Mouse (Mus musculus): Measurements from ENCODE around the gene Gorasp1.
A peak's percentile ranks its signal among the peaks of the same experiment; 100 is the strongest.

Gorasp1 gene

DNA sequence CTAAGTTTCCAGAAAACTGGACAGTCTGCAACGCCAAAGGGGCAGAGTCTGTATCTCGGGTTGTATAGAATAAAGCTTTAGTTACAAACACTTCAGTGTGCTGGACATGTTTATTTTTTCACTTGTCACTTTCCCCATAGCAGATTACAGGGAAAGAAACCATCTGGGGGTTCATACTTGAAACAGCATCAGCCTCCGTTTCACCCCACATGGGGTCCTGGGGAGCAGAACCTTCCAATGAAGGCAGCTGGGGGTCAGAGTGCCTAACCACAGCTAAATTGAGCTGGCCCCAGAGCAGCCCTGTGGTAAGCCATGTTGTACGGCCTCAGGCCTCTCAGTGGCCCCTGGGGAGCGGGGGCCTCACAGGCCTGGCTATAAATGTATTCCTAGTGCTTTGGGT is 10.9 kb downstream of the Gorasp1 start:
- no peak for DNase-seq (ENCODE audit: low read depth)

- no peak for DNase-seq (ENCODE audit: low read depth)
Measured at GRCm38 (mm10) chr9:119925729-119926128, 11.6 kb downstream of the Gorasp1 start.

GRCm38 (mm10) chr9:119925120-119925657 is 12.2 kb downstream of the Gorasp1 start:
- no peak for DNase-seq (ENCODE audit: low read depth)

GRCm38 (mm10) chr9:119923462-119923861 is 13.9 kb downstream of the Gorasp1 start:
- DNase-seq (ENCODE audit: low read depth): no peak

GRCm38 (mm10) chr9:119919858-119920257 is 17.5 kb downstream of the Gorasp1 start:
- no peak for DNase-seq (ENCODE audit: low read depth)

DNA sequence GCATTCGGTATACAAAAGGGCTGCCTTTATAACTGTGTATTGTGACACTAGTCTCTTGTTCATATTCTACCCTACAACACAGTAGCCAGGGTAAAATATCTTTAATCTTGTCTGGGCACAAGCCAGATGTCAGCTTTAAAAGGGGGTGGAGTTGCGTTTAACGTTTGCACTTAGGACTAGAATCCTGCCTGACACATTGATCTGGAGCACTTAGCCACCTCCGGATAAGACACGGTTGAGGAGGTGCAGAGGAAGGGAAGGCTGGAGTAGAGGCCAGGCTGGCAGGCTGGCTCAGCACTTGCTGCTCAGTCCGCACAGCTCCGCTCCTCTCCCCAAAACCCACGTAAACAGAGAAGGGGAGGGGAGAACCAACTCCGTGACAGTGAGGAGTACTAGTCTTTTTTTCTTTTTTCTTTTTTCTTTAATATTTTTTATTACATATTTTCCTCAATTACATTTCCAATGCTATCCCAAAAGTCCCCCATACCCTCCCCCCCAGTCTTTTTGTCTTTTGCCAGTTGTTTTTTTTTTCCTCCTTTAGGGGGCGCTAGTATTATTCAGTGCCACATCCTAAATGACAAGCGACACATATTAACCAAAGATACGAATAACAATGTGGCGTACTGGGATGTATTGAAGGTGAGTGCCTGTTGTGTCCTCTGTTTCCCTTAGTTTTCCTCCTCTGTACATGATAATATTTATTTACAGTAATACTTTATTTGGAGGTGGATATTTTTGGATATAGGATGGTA is 24.1 kb downstream of the Gorasp1 start:
- DNase-seq (ENCODE audit: low read depth): no peak

- no peak for DNase-seq (ENCODE audit: low read depth)
Measured at GRCm38 (mm10) chr9:119909931-119910330, 27.4 kb downstream of the Gorasp1 start.

DNA sequence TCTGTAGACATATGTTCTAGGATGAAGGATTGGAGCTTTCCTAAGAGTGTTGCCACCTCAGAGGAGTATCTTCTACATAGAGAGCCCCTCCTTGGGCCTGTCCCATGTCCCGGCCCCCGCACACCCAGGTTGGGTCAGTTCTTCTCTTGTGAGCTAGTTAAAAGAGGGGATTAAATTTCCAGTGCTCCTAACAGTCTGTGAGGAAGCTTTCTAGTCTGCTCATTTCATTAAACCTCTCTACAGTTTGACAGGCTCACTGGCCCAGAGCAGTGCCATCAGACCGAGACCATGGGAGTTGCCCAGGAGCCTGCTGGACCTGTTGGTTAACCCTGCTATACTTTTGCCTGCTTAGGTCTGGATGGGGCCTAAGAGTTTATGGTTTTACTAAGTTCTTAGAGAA is 28.7 kb downstream of the Gorasp1 start:
- no peak for DNase-seq (ENCODE audit: low read depth)

GRCm38 (mm10) chr9:119902410-119903151 is 34.8 kb downstream of the Gorasp1 start:
- DNase-seq (ENCODE audit: low read depth): no peak

DNA sequence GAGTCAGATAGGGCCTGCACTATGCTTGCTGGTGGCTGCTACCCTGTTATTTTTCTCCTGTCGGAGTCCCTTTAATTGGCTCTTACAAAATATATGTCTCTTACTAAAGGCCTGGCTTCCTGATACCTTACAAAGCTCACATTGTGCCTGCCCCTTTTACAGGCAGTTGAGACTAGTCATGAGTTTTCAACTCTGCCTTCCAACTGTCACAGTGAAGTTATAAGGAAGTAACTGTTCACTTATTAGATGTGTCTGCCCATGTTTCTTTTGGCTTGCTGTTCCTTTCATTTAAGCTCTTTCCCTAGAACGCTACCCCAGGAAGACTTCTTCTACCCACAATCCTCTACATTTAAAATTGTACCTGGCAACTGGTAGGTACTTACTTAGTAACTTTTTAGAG is 37.9 kb downstream of the Gorasp1 start:
- no peak for DNase-seq (ENCODE audit: low read depth)

DNA sequence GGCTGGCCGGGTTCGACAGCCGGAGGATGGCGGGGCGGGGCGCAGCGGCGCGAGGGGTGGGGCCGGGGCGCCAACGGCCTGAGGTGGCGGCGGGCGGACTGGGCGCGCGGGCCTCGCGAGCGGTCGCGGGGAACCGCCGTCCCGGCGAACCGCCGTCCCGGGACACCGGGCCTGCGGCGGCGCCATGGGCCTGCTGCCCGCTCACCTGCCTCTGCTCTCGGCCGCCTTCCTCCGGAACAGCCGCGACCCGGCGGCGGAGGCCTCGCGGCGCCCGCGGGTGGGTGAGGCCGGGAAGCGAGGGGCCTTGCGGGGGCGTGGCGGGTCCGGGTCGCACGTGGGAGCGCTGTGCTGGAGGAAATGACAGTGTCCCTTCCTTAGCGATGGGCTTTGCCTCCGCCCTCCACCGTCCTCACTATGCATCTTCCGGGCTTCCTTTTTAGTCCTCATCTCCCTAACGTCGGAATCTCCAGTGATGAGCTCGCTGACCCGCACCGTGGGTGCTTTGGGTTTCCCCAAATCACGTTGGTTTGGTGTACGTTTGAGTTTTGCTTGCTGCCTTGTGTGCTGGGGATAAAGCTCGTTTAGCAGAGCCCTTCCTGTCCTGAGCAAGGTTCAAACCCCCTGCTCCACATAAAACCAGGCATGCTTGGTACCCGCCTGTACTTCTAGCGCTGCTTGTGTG is 42.2 kb downstream of the Gorasp1 start:
- DNase-seq (ENCODE audit: low read depth): peak; percentile 26

DNA sequence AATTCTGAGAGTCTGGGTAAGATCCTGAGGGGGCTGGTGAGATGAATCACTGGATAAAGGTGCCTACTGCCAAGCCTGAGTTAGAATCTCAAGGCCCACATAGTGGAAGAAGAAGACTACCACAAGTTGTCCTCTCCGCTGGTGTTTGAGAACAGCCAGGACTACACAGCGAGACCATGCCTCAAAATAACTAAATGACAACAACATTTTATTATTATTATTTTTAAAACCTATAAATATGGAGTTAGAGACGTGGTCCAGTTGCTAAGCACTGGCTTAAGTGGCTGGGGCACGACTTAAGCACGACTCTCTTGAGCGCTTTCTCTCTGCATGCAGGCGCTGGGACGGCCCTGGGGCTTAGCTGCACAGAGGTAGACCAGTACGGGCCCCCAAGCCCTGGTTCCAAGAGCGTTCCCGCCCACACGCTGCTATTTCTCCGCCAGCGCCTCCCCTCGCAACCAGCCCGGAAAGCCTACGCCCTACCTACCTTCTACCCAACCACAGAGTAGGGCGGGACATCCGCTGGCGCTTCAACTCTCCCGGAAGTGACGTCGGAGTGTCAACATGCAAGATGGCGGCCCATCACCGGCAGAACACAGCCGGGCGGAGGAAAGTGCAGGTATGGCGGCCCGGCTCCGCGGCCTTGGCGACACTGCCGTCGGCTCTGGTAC is 42.9 kb downstream of the Gorasp1 start, which contains the start of gene Wdr48:
Gene Wdr48 (plus strand): TSS at position 540 of the 671 bp plus-strand sequence.
- peak; percentile 99 for DNase-seq (ENCODE audit: low read depth)

GRCm38 (mm10) chr9:119893881-119894280 is 43.5 kb downstream of the Gorasp1 start:
- DNase-seq (ENCODE audit: low read depth): no peak

- DNase-seq (ENCODE audit: low read depth): peak; percentile 22
Measured at GRCm38 (mm10) chr9:119890692-119891091, 46.7 kb downstream of the Gorasp1 start.

- no peak for DNase-seq (ENCODE audit: low read depth)
Measured at GRCm38 (mm10) chr9:119889446-119889845, 47.9 kb downstream of the Gorasp1 start.

DNA sequence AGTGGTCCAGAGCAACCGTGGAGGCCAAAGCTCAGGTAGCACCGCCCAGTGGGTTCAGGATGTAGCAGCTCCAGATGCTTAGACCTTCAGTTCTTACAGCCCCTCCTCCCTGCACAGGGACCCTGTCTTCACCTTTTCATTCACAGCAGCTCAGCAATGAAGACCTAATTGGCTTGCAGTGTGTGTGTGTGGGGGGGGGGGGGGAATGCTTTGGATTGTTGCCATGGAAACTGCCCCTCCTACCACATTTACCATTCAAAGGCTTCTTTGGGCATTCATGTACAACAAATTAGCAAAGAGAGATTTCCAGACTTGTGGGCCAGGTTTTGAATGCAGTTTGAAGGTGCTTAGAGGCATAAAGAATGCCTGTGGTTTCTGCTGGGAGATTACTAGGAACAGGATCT is 48.5 kb downstream of the Gorasp1 start:
- DNase-seq (ENCODE audit: low read depth): no peak

GRCm38 (mm10) chr9:119887144-119887901 is 50.0 kb downstream of the Gorasp1 start:
- no peak for DNase-seq (ENCODE audit: low read depth)

Measured in c-Kit-positive CD71-negative TER-119-negative erythroid progenitor cells, embryonic 14.5 days (primary cell).